Mouse (Mus musculus): ENCODE data around the gene Wscd2.

Wscd2 gene

GRCm38 (mm10) chr5:113620130-113620716 lies 130.1 kb downstream of the Wscd2 start:
- DNase-seq = no peak

- no peak for DNase-seq
Observed at GRCm38 (mm10) chr5:113620999-113621398, 130.9 kb downstream of the Wscd2 start.

GRCm38 (mm10) chr5:113623052-113623451 lies 132.9 kb downstream of the Wscd2 start:
- no peak for DNase-seq

GRCm38 (mm10) chr5:113625068-113625467 lies 134.9 kb downstream of the Wscd2 start:
- DNase-seq = no peak

- no peak for DNase-seq
Observed at GRCm38 (mm10) chr5:113626352-113626751, 136.2 kb downstream of the Wscd2 start.

- no peak for DNase-seq
Observed at GRCm38 (mm10) chr5:113626991-113627390, 136.9 kb downstream of the Wscd2 start.

GRCm38 (mm10) chr5:113627820-113628437 lies 137.8 kb downstream of the Wscd2 start:
- no peak for DNase-seq

- DNase-seq = no peak
Observed at GRCm38 (mm10) chr5:113629248-113629647, 139.1 kb downstream of the Wscd2 start.

- DNase-seq = no peak
Observed at GRCm38 (mm10) chr5:113630116-113630515, 140.0 kb downstream of the Wscd2 start.

GRCm38 (mm10) chr5:113633037-113633714 lies 143.0 kb downstream of the Wscd2 start:
- DNase-seq = no peak

- DNase-seq = no peak
Observed at GRCm38 (mm10) chr5:113634024-113634651, 144.0 kb downstream of the Wscd2 start.

GRCm38 (mm10) chr5:113634887-113635610 lies 144.9 kb downstream of the Wscd2 start:
- no peak for DNase-seq

GRCm38 (mm10) chr5:113635861-113636565 lies 145.9 kb downstream of the Wscd2 start:
- no peak for DNase-seq

- no peak for DNase-seq
Observed at GRCm38 (mm10) chr5:113637631-113638030, 147.5 kb downstream of the Wscd2 start.

GRCm38 (mm10) chr5:113638055-113638454 lies 147.9 kb downstream of the Wscd2 start:
- DNase-seq = no peak

GRCm38 (mm10) chr5:113639126-113639525 lies 149.0 kb downstream of the Wscd2 start:
- DNase-seq = no peak
